Mouse (Mus musculus): ENCODE results near the gene Il15. TPM values are rescaled to one million over a fixed set of nuclear protein-coding genes. Genes with fewer than 3 reads are reported as not detected.

Il15 gene
- polyA plus RNA-seq, 1 experiment from 2014 or later = 4.0 TPM

DNA sequence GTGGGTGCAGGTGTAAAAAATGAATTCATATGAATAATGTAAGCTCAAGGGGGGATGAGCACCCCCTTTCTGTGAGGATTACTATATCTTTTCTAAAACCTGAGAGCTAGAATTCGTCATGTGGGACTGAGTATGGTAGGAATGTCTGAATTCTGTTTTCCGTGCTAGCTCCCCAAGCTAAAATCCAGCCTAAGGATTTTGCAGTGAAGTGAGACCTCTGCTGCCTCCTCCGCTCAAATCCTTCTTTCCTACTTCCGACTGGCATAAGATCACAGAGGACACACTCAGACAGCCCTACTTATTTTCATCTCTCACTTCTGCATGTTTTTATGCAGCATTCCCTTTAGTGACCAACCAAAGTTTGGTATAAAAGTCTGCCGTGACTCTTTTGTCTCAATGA lies 121.0 kb downstream of the Il15 start:
- ATAC-seq (ENCODE audit: insufficient number of reproducible peaks, low FRiP score, low TSS enrichment, low read depth) = no peak
- no peaks in the 10 kb centered on the region for H3K27me3 ChIP-seq
- H3K9ac ChIP-seq = no peak overlapping the region
- WGBS = 70% methylated on average over 5 of the region's 5 CpGs
- H3K27ac ChIP-seq = no peak overlapping the region
- no peak overlapping the region for H3K4me2 ChIP-seq
- H3K9me3 ChIP-seq = no peaks in the 10 kb centered on the region
- no peak overlapping the region for H3K4me3 ChIP-seq
- no peaks in the 10 kb centered on the region for H3K36me3 ChIP-seq
- no peaks in the 10 kb centered on the region for H3K4me1 ChIP-seq

Data from limb, embryonic 15.5 days (tissue).